Mouse (Mus musculus): ENCODE results near the gene D6Wsu163e. TPM values are rescaled to one million over a fixed set of nuclear protein-coding genes. Genes with fewer than 3 reads are reported as not detected.

Gene D6Wsu163e
- total RNA-seq, 1 experiment, result 20.3 TPM

DNA sequence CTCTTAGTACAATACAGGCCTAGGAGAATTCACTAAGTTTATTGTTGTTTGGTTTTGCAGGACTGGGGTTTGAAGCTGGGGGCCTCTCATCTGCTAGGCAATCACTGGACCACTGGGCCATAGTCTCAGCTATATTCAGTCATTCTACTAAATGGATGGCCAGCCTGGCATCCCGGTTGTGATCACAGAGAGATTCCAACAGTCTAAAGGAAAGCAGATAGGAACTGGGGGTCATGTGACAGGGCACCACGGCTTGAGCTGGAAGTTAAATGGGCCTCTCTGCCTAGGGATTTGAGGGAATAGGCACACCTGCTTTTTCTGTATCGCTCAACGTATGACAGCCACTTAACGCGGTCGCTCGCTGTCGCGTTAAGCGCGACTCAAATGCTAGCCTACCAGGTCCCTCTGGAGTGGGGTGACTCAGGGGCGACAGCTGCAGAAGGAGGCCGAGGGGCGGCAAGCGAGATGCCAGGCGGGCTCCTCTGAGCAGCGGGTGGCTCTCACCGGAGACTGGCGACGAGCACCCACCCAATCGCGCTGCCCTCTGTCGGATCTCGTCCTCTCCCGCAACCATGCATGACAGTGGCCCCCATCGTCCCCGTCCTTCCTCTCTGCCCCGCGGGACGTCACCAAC, 792 bp upstream of the D6Wsu163e start:
- peaks cover 6% of the 10 kb centered on the region; the same call in 1 of the 2 replicates for H3K36me3 ChIP-seq (ENCODE audit: control insufficient read depth, insufficient read depth, low read length, poor library complexity, severe bottlenecking)
- peak overlapping the region; percentile 92 for H3K9ac ChIP-seq (ENCODE audit: insufficient read depth, low read depth, low read length, poor library complexity, severe bottlenecking)
- H3K27ac ChIP-seq (ENCODE audit: insufficient read depth, low read depth, low read length, poor library complexity, severe bottlenecking), result peak overlapping the region; percentile 17; the same call in 1 of the 2 replicates
- DNase-seq (ENCODE audit: low read depth, low spot score), result no peak
- TF ChIP-seq CHD2 (IDR thresholded peaks at IDR 0.05; ENCODE audit: low read depth, low read length) (no peak), ZNF384 (IDR thresholded peaks at IDR 0.05; ENCODE audit: low read depth, low read length) (no peak), MAFK (IDR thresholded peaks at IDR 0.05; ENCODE audit: insufficient read depth, low read depth, low read length) (no peak), ZC3H11A (IDR thresholded peaks at IDR 0.05; ENCODE audit: borderline replicate concordance, low read depth, low read length) (no peak), HCFC1 (IDR thresholded peaks at IDR 0.05; ENCODE audit: borderline replicate concordance, insufficient read depth, low read length) (no peak)
- H3K4me1 ChIP-seq (ENCODE audit: control insufficient read depth in 2 of 2, insufficient read depth in 2 of 2, low read length in 2 of 2, poor library complexity in 1 of 2), result no peaks in the 10 kb centered on the region
- no peaks in the 10 kb centered on the region for H3K9me3 ChIP-seq (ENCODE audit: control insufficient read depth, insufficient read depth, low read depth, low read length)
- in situ Hi-C loops (cut with MboI; ENCODE audit: low sequenced_read_pairs in 2 of 2, unreplicated experiment in 2 of 2), result loop anchor here (10.0 kb wide), 2 partner anchors 134 to 144 kb away; no protein-coding TSS in a partner anchor
- peak overlapping the region; percentile 61 to 92 for H3K4me3 ChIP-seq (ENCODE audit: insufficient read depth in 1 of 2, low read depth in 1 of 2, low read length in 2 of 2, poor library complexity in 1 of 2, severe bottlenecking in 1 of 2)

DNA sequence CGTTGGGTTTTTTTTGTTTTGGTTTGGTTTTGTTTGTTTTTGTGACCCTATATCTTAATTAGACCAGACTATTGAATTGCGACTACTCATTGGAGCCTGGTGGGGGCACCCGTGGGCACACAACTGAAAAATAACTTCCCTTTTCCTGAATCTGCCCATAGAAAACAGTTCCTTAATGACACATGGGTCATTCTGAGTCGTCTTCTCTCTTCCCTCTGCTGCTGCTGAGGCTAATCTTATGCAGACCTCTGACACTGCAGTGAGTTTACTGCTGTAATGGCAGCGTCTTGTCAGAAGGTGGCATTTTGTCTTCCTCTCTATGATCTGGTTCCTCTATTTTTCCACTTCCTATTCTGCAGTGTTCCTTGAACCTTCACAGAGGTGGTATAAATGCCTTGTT, 689 bp downstream of the D6Wsu163e start:
- Histone ChIP-seq H3K27ac (ENCODE audit: insufficient read depth, low read depth, low read length, poor library complexity, severe bottlenecking) (no peak overlapping the region), H3K9me3 (ENCODE audit: control insufficient read depth, insufficient read depth, low read depth, low read length) (no peaks in the 10 kb centered on the region), H3K36me3 (ENCODE audit: control insufficient read depth, insufficient read depth, low read length, poor library complexity, severe bottlenecking) (peaks cover 4% of the 10 kb centered on the region; the same call in 1 of the 2 replicates), H3K4me1 (ENCODE audit: control insufficient read depth in 2 of 2, insufficient read depth in 2 of 2, low read length in 2 of 2, poor library complexity in 1 of 2) (no peaks in the 10 kb centered on the region), H3K4me3 (ENCODE audit: insufficient read depth in 1 of 2, low read depth in 1 of 2, low read length in 2 of 2, poor library complexity in 1 of 2, severe bottlenecking in 1 of 2) (peak overlapping the region; percentile 61 to 65), H3K9ac (ENCODE audit: insufficient read depth, low read depth, low read length, poor library complexity, severe bottlenecking) (peak overlapping the region; percentile 27; the same call in 1 of the 2 replicates)
- no peak for DNase-seq (ENCODE audit: low read depth, low spot score)
- TF ChIP-seq ZNF384 (IDR thresholded peaks at IDR 0.05; ENCODE audit: low read depth, low read length) (no peak), MAFK (IDR thresholded peaks at IDR 0.05; ENCODE audit: insufficient read depth, low read depth, low read length) (no peak), HCFC1 (IDR thresholded peaks at IDR 0.05; ENCODE audit: borderline replicate concordance, insufficient read depth, low read length) (no peak), CHD2 (IDR thresholded peaks at IDR 0.05; ENCODE audit: low read depth, low read length) (no peak), ZC3H11A (IDR thresholded peaks at IDR 0.05; ENCODE audit: borderline replicate concordance, low read depth, low read length) (no peak)
- in situ Hi-C loops (cut with MboI; ENCODE audit: low sequenced_read_pairs in 2 of 2, unreplicated experiment in 2 of 2), result loop anchor here in 1 of 2 experiments (10.0 kb wide), 1 partner anchor 164 kb away; the partner anchor contains the start of gene Tigar

DNA sequence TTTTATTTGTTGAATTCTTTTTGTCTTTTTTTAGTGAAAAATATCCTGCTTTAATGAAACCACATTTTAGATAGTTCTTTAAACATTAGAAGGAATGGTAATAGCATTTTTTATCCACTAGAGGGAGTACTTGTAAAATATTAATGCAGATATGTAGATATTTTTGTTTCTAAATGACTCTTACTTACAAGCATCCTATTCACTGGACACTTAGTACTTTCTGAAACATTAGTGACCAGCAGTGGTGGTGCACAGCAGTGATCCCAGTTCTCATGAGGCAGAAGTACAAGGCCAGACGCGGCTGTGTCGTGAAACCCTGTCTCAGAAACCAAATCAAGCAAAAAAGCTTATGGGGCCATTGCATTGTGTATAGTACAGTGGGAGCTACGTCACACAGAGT, 8.6 kb downstream of the D6Wsu163e start:
- H3K9ac ChIP-seq (ENCODE audit: insufficient read depth, low read depth, low read length, poor library complexity, severe bottlenecking), result no peak overlapping the region
- no peaks in the 10 kb centered on the region for H3K4me1 ChIP-seq (ENCODE audit: control insufficient read depth in 2 of 2, insufficient read depth in 2 of 2, low read length in 2 of 2, poor library complexity in 1 of 2)
- H3K9me3 ChIP-seq (ENCODE audit: control insufficient read depth, insufficient read depth, low read depth, low read length), result no peaks in the 10 kb centered on the region
- TF ChIP-seq MAFK (IDR thresholded peaks at IDR 0.05; ENCODE audit: insufficient read depth, low read depth, low read length) (no peak), ZC3H11A (IDR thresholded peaks at IDR 0.05; ENCODE audit: borderline replicate concordance, low read depth, low read length) (no peak), CHD2 (IDR thresholded peaks at IDR 0.05; ENCODE audit: low read depth, low read length) (no peak), ZNF384 (IDR thresholded peaks at IDR 0.05; ENCODE audit: low read depth, low read length) (no peak), HCFC1 (IDR thresholded peaks at IDR 0.05; ENCODE audit: borderline replicate concordance, insufficient read depth, low read length) (no peak)
- H3K27ac ChIP-seq (ENCODE audit: insufficient read depth, low read depth, low read length, poor library complexity, severe bottlenecking), result no peak overlapping the region
- H3K36me3 ChIP-seq (ENCODE audit: control insufficient read depth, insufficient read depth, low read length, poor library complexity, severe bottlenecking), result no peaks in the 10 kb centered on the region; the same call in none of the 2 replicates
- in situ Hi-C loops (cut with MboI; ENCODE audit: low sequenced_read_pairs in 2 of 2, unreplicated experiment in 2 of 2), result loop anchor here in 1 of 2 experiments (10.0 kb wide), 1 partner anchor 156 kb away; the partner anchor contains the start of gene Tigar
- DNase-seq (ENCODE audit: low read depth, low spot score), result no peak
- H3K4me3 ChIP-seq (ENCODE audit: insufficient read depth in 1 of 2, low read depth in 1 of 2, low read length in 2 of 2, poor library complexity in 1 of 2, severe bottlenecking in 1 of 2), result no peak overlapping the region

DNA sequence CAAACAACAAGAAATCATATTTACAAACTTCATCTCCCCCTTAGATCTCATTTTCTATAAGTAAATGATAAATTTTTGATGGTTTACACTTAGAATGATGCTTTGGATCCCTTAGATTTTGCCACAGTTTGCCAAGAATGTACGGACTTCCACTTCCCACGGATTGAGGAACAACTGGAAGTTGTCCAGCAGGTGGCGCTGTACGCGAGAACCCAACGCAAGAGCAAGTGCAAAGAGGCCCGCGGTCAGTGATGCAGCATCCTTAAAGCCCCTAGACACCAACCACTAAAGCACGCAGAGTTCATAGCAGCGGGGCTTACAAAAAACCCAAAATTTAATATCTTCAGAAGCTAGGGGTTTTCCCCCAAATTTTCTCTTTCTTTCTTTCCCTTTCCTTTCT, 16.0 kb downstream of the D6Wsu163e start:
- in situ Hi-C loops (cut with MboI; ENCODE audit: low sequenced_read_pairs in 2 of 2, unreplicated experiment in 2 of 2), result no loop called here

More for the DNA sequence above, 16.0 kb downstream of the D6Wsu163e start:
- Histone ChIP-seq H3K9me3 (ENCODE audit: control insufficient read depth, insufficient read depth, low read depth, low read length) (no peaks in the 10 kb centered on the region), H3K4me3 (ENCODE audit: insufficient read depth in 1 of 2, low read depth in 1 of 2, low read length in 2 of 2, poor library complexity in 1 of 2, severe bottlenecking in 1 of 2) (no peak overlapping the region), H3K27ac (ENCODE audit: insufficient read depth, low read depth, low read length, poor library complexity, severe bottlenecking) (no peak overlapping the region), H3K36me3 (ENCODE audit: control insufficient read depth, insufficient read depth, low read length, poor library complexity, severe bottlenecking) (peaks cover 2% of the 10 kb centered on the region; the same call in 1 of the 2 replicates), H3K9ac (ENCODE audit: insufficient read depth, low read depth, low read length, poor library complexity, severe bottlenecking) (no peak overlapping the region), H3K4me1 (ENCODE audit: control insufficient read depth in 2 of 2, insufficient read depth in 2 of 2, low read length in 2 of 2, poor library complexity in 1 of 2) (no peaks in the 10 kb centered on the region)
- peak; percentile 75 for DNase-seq (ENCODE audit: low read depth, low spot score)
- TF ChIP-seq MAFK (IDR thresholded peaks at IDR 0.05; ENCODE audit: insufficient read depth, low read depth, low read length) (no peak), ZNF384 (IDR thresholded peaks at IDR 0.05; ENCODE audit: low read depth, low read length) (no peak), HCFC1 (IDR thresholded peaks at IDR 0.05; ENCODE audit: borderline replicate concordance, insufficient read depth, low read length) (no peak), CHD2 (IDR thresholded peaks at IDR 0.05; ENCODE audit: low read depth, low read length) (no peak), ZC3H11A (IDR thresholded peaks at IDR 0.05; ENCODE audit: borderline replicate concordance, low read depth, low read length) (no peak)
